Mouse (Mus musculus) T-cell, adult 66 days (primary cell): ENCODE data around the gene Olfr653. TPM values are rescaled to one million over a fixed set of nuclear protein-coding genes. Genes with fewer than 3 reads are reported as not detected.

Experiments used
- total RNA-seq, 2 experiments: library from RNA; stranded (reverse); gene quantifications; 3 replicates in 1 of 2; 4 replicates in 1 of 2; pipeline ENCODE4 v1.2.4; 2023

Gene Olfr653
- total RNA-seq: not detected

GRCm38 (mm10) chr7:104577014-104577413, at the start of gene Olfr653:
Gene Olfr653, plus strand, starts transcription at chr7:104577314.

GRCm38 (mm10) chr7:104549833-104550232, 27.3 kb upstream of the Olfr653 start, which contains the start of gene Olfr651:
Gene Olfr651, plus strand, starts transcription at chr7:104550133.

GRCm38 (mm10) chr7:104560601-104561000, 16.5 kb upstream of the Olfr653 start, which contains the start of gene Olfr652:
Gene Olfr652, plus strand, starts transcription at chr7:104560901.

GRCm38 (mm10) chr7:104586725-104587124, 9.6 kb downstream of the Olfr653 start, which contains the start of gene Olfr654:
Gene Olfr654, plus strand, starts transcription at chr7:104587025.

GRCm38 (mm10) chr7:104601679-104602078, 24.6 kb downstream of the Olfr653 start, which contains the start of gene Olfr655:
Gene Olfr655, minus strand, starts transcription at chr7:104601779.

GRCm38 (mm10) chr7:104613655-104614054, 36.5 kb downstream of the Olfr653 start, which contains the start of gene Olfr656:
Gene Olfr656, plus strand, starts transcription at chr7:104613955.

GRCm38 (mm10) chr7:104624494-104624893, 47.4 kb downstream of the Olfr653 start, which contains the start of gene Olfr657:
Gene Olfr657, plus strand, starts transcription at chr7:104624794.

Other genes with a start within 250 kb of the Olfr653 start
- 1 to 10 TPM; 2.4 to 2.7 TPM for gene Trim34b, start 247.8 kb upstream of the Olfr653 start, total RNA-seq
- gene Trim12c, start 224.0 kb upstream of the Olfr653 start, total RNA-seq: 10 to 100 TPM; 43.4 to 51.9 TPM
- gene Trim30b, start 207.4 kb upstream of the Olfr653 start, total RNA-seq: under 1 TPM; 0.35 to 0.36 TPM
- gene Trim30c, start 176.5 kb upstream of the Olfr653 start, total RNA-seq: 1 to 10 TPM; 3.1 to 4.3 TPM
- gene Trim30a, start 112.1 kb upstream of the Olfr653 start, total RNA-seq: 10 to 100 TPM; 66.0 to 74.1 TPM
- gene Trim30d, start 69.5 kb upstream of the Olfr653 start, total RNA-seq: 10 to 100 TPM in 1 of 2 experiments, 1 to 10 TPM in 1; 8.6 to 10.6 TPM
- not detected for gene Olfr651, start 27.2 kb upstream of the Olfr653 start, total RNA-seq
- gene Olfr652, start 16.4 kb upstream of the Olfr653 start, total RNA-seq: not detected
- gene Olfr654, start 9.7 kb downstream of the Olfr653 start, total RNA-seq: not detected
- gene Olfr655, start 24.5 kb downstream of the Olfr653 start, total RNA-seq: under 1 TPM in 1 of 2 experiments, not detected in 1; 0.44 TPM
- not detected for gene Olfr656, start 36.6 kb downstream of the Olfr653 start, total RNA-seq
- gene Olfr657, start 47.5 kb downstream of the Olfr653 start, total RNA-seq: not detected
- gene Olfr658, start 70.0 kb downstream of the Olfr653 start, total RNA-seq: not detected
- not detected for gene Olfr659, start 89.4 kb downstream of the Olfr653 start, total RNA-seq
- gene Olfr661, start 109.2 kb downstream of the Olfr653 start, total RNA-seq: not detected
- not detected for gene Usp17le, start 200.2 kb downstream of the Olfr653 start, total RNA-seq